Mouse (Mus musculus): ENCODE results near the gene Tff1. TPM values are rescaled to one million over a fixed set of nuclear protein-coding genes. Genes with fewer than 3 reads are reported as not detected.

Gene Tff1
- not detected for total RNA-seq (2021)
- long read RNA-seq, experiment 1 = 0 reads
- long read RNA-seq, experiment 2 = 0 reads

GRCm38 (mm10) chr17:31165127-31165526, at the start of gene Tff1:
TSS of gene Tff1 (minus strand) at chr17:31165277.
- DNase-seq = no peak

- DNase-seq = no peak
Observed at GRCm38 (mm10) chr17:31211881-31212280, 46.8 kb upstream of the Tff1 start.

DNA sequence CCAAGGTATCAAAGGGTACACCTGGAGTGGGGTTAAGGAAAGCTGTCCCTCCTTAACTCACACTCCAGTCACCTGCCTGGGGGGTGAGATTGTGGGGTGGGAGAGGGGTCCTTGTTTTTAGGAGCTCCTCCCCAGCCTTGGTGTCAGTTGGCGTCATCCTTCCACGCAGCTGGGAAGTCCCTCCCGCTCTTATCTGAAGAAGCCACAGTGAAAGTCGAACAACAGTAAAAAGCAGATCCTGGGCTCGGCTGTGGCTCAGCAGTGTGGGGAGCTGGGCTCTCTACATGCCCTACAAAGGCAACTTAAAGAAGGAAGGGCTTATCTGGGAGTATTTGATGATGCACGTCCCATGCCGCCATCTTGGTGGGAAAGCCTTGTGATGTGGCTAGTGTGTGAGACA, 45.2 kb upstream of the Tff1 start:
- DNase-seq = no peak

DNA sequence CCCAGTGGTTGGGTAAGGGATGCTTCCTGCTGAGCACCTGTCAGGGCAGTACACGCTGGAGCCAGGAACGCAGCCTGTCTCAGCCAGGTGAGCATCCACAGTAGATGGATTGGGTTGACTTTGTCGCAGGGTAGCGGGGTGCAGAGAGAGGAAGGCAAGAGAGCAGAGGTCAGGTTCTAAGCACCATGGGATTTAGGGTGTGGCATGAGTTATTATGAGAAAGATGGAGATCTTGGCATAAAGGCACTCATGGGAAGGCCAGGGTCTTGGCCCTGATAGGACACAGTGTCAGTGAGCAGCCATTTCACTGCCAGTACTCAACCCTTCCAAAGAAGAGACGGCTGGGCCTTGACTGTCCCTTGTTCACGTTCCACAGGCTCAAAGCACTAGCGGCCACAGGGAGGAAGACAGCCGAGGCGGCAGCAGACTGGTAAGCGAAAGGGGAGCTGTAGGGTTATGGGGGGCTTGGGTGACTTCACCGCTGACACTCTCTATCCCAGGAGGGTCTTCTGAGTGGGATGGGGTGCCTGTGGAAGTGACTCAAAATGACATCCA, 44.4 kb upstream of the Tff1 start:
- DNase-seq = no peak

DNA sequence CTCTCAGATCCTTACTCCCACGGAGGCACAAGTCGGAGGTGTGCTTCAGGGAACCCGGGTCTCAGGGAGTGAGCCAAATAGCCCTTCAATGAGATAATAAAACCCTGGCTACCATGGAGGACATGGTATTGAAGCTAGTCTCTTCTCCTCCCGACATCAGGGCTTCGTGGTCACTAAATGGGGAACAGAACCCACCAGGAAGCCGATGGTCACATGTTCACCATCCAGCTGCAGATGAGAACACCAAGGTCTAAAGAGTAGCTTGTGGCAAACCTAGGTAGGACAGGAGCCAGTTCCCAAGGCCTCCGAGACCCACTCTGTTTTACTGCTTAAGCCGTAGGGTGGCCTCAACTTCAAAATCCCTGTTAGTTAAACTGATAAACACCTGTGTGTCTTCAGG, 43.6 kb upstream of the Tff1 start:
- no peak for DNase-seq

- DNase-seq = no peak
Observed at GRCm38 (mm10) chr17:31207771-31208334, 42.8 kb upstream of the Tff1 start, which contains the start of gene Ubash3a. TSS of gene Ubash3a (plus strand) at chr17:31207873.

DNA sequence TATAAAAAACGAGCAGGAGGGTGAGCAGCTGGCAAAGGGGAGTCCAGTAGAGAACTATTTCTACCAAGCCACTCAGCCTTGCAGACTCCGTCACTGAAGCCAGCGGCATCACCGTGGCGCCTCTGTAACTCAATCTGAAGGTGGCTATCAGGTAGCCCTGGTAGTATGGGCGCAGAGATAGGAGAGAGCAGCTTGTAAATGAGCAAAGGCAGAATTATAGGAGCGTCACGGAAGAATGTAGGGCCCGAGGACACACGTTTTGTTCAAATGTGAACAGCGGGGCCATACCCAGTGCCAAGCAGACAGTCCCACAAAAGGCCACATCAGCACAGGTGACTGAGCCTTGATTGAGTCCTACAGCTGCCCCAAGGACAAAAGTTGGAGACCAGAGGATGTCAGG, 33.8 kb upstream of the Tff1 start, which contains the start of gene Tmprss3:
Tmprss3 (minus strand) TSS at position 101 of the 400 bp plus-strand sequence.
- DNase-seq = no peak

GRCm38 (mm10) chr17:31196283-31196682, 31.2 kb upstream of the Tff1 start:
- no peak for DNase-seq

DNA sequence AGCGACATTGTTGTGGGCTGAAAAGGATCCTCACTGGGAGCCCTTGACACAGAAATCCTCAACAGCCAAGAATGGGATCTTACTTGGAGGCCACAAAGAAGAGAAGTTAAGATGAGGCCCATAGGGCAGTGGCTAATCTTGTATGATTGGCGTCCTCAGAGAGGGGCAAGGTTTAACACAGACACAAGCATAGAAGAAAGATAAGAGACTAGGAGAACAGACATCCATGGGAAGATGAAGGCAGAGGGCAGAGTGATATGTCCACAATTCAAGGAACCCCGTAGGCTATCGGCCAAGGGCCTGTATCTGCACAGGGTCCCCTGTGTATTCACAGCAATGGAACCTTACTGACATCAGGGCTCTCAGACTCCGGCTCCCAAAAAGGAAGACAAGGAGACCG, 30.1 kb upstream of the Tff1 start:
- DNase-seq = no peak

- no peak for DNase-seq
Observed at GRCm38 (mm10) chr17:31193360-31193759, 28.3 kb upstream of the Tff1 start.

GRCm38 (mm10) chr17:31192663-31193062, 27.6 kb upstream of the Tff1 start:
- no peak for DNase-seq

- no peak for DNase-seq
Observed at GRCm38 (mm10) chr17:31191825-31192224, 26.7 kb upstream of the Tff1 start.

DNA sequence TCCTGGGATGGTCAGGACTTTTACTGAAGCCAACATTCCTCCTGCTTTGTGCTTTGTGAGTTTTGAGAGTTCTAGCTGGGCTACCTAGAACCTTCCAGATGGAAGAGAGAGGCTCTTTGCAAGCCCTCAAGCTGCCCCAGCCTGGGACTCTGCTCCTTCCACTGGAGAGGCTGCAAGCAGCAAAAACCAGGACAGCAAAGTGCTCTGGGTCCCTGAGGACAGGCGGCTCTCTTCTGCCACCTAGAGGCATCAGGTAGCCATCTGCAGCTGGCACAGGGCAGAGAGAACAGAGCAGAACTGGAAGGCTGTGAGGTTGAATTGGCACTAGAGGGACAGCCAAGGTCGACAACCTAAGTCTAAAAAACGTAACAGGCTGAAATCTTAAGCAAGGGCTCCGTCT, 22.3 kb upstream of the Tff1 start:
- peak; percentile 55 to 77 for DNase-seq

GRCm38 (mm10) chr17:31184269-31184990, 19.4 kb upstream of the Tff1 start:
- DNase-seq = no peak

DNA sequence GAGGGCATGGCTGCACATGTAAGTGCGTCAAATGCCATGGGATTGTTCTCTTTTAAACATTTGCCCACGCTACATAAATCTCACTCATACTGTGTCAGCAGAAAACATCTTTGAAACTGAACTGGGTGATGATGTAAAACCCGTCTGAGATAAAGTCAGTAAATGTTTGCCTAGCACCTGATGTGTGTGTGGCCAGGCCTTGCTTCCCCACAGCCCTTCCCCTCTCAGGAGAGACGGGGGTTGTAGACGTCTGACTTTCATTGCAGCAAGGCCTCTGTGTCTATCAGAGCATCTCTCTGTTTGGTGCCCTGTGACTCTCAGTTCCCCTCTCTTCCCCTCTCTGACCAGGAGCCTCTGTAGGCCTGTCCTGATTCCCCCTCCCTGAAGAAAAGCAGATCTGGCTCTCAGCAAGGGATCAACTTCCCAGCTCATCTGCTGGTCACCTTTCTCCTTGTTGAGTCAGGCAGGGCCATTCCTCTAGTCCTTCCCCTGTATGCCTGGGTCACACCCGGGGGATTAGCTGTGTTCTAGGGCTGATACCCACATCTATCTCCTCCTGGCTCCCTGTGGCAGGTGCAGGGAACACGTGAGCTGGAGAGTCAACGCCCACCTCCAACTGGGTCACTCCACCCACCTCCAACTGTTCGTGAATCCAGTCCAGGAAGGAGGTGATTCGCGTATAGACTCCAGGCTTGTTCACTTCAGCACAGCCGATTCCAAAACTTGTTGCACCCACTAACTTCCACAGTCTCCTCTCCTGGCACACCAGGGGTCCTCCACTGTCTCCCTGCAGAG, 18.3 kb upstream of the Tff1 start:
- DNase-seq = no peak

GRCm38 (mm10) chr17:31181490-31181889, 16.4 kb upstream of the Tff1 start:
- DNase-seq = no peak

DNA sequence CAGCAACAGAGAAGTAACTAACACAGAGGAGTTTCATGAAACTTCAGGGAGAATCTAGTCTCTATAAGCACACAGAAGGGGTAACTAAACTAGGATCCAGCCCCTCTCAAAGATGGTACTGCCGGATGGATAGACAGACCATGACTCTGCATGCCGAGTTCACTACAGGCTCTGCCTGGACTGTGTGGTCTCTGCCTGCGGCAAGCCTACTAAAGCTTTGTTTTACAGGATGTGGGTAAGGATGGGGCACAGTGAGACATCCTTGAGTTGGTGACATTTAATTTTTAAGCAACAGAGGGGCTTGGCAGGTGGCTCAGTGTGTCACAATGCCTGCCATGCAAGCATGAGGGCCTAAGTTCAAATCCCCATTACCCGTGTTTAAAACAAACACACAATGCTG, 11.2 kb upstream of the Tff1 start:
- DNase-seq = no peak

DNA sequence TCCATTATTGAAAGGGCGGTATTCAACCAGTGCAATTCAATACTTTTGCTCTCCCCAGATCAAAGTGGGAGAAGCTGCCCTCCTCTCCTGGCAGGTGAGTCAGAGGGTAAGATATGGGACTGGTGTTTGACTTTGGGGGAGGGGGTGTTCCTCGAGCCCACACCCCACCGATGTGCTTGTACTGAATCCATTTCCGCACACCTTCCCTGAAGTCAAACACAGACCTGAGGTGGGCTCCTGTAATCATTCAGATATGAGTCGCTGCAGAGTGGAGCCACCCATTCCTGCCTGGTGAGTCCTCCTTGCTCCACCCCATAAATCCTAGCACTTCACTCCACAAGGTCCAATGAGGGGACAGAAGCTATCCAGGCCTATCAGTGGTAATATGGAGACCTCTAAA, 4.7 kb upstream of the Tff1 start:
- DNase-seq = no peak

DNA sequence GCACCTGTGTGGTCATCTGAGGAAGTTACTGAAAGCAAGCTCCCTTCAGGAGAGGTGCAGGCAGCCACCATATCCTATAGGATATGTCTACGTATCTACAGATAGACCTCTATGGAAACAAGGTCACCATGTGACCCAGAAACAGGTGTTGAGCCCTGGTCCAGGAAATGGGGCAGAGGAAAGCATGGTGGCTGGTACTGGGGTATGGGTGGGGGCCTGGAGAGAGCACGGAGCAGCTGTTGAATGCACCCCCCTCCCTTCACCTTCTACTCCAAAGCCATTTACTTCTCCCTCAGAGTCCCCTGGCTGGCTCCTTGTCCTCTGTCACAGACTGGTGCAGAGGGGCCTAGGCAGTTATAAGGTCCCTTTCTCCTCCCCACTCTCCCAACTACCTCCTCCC, 1.3 kb downstream of the Tff1 start:
- no peak for DNase-seq

DNA sequence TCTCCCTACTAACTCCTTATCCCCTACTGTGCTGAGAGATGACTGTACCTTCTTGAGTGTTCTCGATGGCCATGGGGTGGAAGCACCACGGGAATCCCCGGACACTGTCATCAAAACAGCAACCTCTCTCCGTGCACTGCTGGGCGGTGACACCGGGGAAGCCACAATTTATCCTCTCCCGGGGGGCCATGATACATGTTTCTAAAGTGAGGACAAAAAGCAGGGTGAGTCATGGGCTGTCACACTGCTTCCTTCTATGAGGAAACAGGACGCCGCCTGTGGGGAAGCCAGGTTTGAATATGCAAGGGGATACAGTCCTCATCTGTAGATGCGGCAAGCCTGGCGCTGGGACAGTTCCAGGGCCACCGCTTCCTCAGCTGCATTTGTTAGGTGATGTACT, 2.5 kb downstream of the Tff1 start:
- DNase-seq = no peak

DNA sequence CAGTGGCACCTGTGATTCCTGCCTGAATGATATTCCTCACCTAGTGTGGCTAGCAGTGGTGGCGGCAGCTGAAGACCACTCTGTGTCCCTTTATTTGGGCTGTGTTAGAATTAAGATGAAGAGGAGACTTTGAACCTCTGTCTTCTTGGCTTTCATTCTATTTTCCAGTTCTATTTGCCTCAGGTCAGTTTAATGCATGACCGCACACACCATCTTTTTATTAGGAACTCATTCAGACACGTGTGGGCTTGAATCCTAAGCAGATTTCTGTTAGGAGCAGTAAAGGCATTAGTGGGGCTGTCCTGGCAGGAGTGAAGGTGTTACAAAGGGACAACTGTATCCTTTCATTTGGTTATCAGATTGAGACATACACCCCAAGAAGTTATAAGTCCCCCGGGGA, 4.8 kb downstream of the Tff1 start:
- DNase-seq = no peak

DNA sequence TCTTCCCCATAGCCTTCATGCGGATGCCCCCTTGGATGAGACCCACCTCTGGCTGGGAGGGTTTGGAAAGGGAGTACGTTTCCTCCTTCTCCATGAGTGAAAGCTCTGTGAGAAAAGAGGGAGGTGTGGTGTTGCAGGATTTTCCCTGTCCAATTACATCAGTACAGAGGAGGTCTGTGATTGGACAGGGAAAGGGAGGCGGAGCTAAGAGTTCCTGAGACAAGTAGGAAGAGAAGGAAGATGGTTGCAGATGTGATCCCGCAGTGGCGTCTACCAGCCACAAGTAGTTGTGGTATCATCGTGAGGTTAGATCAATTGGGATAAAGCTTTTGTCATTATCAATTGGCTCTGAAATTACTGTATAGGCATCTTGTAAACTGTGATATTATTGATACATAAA, 7.2 kb downstream of the Tff1 start:
- no peak for DNase-seq

- DNase-seq = no peak
Observed at GRCm38 (mm10) chr17:31153785-31154184, 11.3 kb downstream of the Tff1 start.

Measured in heart, adult 18-20 months (tissue).